Mouse (Mus musculus): Measurements from ENCODE around the gene Ankrd42.

DNA sequence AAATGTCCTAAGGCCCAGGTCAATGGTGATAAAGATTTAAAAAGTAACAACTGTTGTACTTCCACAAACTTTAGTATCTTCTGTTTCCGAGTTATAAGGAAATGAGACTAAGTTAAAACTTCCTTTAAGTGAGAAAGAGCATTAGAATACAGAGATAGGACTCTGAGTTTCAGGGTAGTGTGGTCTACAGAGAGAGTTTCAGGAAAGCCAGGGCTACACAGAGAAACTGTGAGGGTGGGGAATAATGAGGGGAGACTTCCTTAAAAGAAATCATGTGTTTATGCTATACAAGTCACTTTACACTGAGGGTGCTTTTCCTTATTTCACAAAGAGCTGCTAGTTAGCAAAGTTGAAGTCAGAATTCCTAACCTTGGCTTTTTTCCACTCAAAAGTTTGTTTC lies 16.4 kb upstream of the Ankrd42 start:
- no peak for TF ChIP-seq POLR2A (IDR thresholded peaks at IDR 0.05; ENCODE audit: borderline replicate concordance, extremely low read depth, low read depth, low read length)
- no peak for TF ChIP-seq CTCF (IDR thresholded peaks at IDR 0.05; ENCODE audit: insufficient read depth, low read length)

Measured in lung, adult 2 months (tissue).